Mouse (Mus musculus) heart, adult 2 months (tissue): Measurements from ENCODE around the gene Zmynd8. TPM values are rescaled to one million over a fixed set of nuclear protein-coding genes. Genes with fewer than 3 reads are reported as not detected.

Source experiments
- DNase-seq, 2 experiments: peaks; one replicate each; pipeline ENCODE4 v3.0.0; 2021
- H3K27ac ChIP-seq: fragments of 200-600 bp; 2 replicates; pipeline ENCODE4 v1.8.1; 2022
- H3K27me3 ChIP-seq: fragments of 200-500 bp; 2 replicates; pipeline ENCODE4 v1.6.1; 2012; ENCODE audit warnings: mild to moderate bottlenecking, low read length, inconsistent platforms, mixed read lengths; ENCODE audit not compliant: control insufficient read depth, insufficient read depth
- H3K36me3 ChIP-seq: fragments of 200-500 bp; 2 replicates; pipeline ENCODE4 v1.6.1; 2012; ENCODE audit warnings: low read length, inconsistent platforms; ENCODE audit not compliant: control insufficient read depth, insufficient read depth
- H3K4me1 ChIP-seq: fragments of 200-500 bp; 2 replicates; pipeline ENCODE4 v1.6.1; 2011; ENCODE audit warnings: low read length; ENCODE audit not compliant: control insufficient read depth, insufficient read depth
- H3K4me3 ChIP-seq: fragments of 200-600 bp; 2 replicates; pipeline ENCODE4 v1.8.1; 2022
- H3K79me2 ChIP-seq: fragments of 200-500 bp; replicated peaks from 2 replicates; pipeline ENCODE4 v1.6.1; 2012; ENCODE audit warnings: mild to moderate bottlenecking, inconsistent platforms, low read length, moderate library complexity, mixed read lengths; ENCODE audit not compliant: control insufficient read depth, insufficient read depth
- H3K9ac ChIP-seq: fragments of 200-500 bp; 2 replicates; pipeline ENCODE4 v1.6.1; 2012; ENCODE audit warnings: low read depth, mild to moderate bottlenecking, control low read depth, inconsistent platforms, low read length, mixed read lengths
- CTCF ChIP-seq: fragments of 200-600 bp; IDR thresholded peaks from 2 replicates; pipeline ENCODE4 v1.8.1; 2022; ENCODE audit warnings: antibody characterized with exemption, mild to moderate bottlenecking, moderate library complexity
- EP300 ChIP-seq: fragments of 200-500 bp; IDR thresholded peaks from 2 replicates; pipeline ENCODE4 v1.6.1; 2011; ENCODE audit warnings: low read depth, low read length, control low read depth; ENCODE audit not compliant: insufficient read depth
- POLR2A ChIP-seq: fragments of 200-500 bp; IDR thresholded peaks from 2 replicates; pipeline ENCODE4 v1.6.1; 2011; ENCODE audit warnings: mild to moderate bottlenecking, low read depth, low read length, control low read depth; ENCODE audit not compliant: insufficient read depth
- WGBS: fragments of 180-500 bp; shearing (Covaris S2); methylation state at CpG from one replicate; pipeline ENCODE4 v1.1.7; 2018; 5-methylcytosine and 5-hydroxymethylcytosine counted together
- intact Hi-C: fragments of 180-260 bp; cut with DNase I; formaldehyde crosslinking; loops from one replicate; pipeline ENCODE4 v1.15.1; 2025
- polyA plus RNA-seq: library from polyadenylated mRNA; depleted of rRNA; stranded (reverse); fragments of >200 nt; gene quantifications from 2 replicates; pipeline ENCODE4 v1.2.3, GENCODE M21; 2012
- total RNA-seq, 2 experiments: library from RNA; stranded (reverse); gene quantifications; 2 replicates each; pipeline ENCODE4 v1.2.3; 2021

Gene Zmynd8
- total and polyA plus RNA-seq, 3 experiments: 20.4 to 47.2 (median 44.4) TPM

DNA sequence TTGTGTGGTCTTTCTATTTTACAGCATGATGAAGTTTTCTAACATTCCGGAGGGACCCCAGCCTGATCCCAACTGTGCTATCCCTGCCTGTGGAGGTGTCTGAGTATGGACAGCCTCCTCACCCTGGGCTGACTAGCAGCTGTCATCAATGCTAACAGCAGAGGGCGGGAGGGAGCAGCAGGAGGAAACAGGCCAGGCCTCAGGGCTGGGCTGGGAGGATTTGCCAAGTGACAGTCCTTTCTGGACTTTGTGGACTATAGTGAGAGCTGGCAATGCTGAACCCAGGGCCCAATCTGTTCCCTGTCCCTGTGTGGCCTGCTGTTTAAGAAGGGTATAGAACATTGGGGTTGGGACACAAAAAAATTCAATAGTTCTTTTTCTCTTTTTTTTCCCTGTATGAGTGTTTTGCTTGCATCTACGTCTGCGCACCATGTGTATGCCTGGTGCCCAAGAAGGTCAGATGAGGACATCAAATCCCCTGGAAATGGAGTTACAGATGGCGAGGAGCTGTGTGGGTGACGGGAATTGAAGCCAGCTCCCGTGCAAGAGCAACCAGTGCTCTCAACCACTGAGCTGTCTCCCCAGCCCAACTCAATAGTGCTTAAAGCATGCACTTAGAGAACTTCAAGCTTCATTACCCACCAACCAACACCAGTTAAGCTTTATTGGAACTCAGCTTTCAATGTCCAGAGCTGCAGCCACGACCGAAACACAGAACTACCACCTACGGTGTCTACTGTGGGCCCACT, 72.7 kb downstream of the Zmynd8 start:
- no peaks in the 10 kb centered on the region for H3K79me2 ChIP-seq
- DNase-seq: peak; percentile 87 to 89
- H3K27me3 ChIP-seq: no peaks in the 10 kb centered on the region
- no peak overlapping the region for H3K4me3 ChIP-seq
- TF ChIP-seq CTCF (peak; percentile 96), EP300 (peak; percentile 94), POLR2A (no peak)
- WGBS: 40% methylated on average over 10 of the region's 10 CpGs
- H3K9ac ChIP-seq: no peak overlapping the region; the same call in 1 of the 2 replicates
- peaks cover 3% of the 10 kb centered on the region; the same call in 1 of the 2 replicates for H3K36me3 ChIP-seq
- peak overlapping the region; percentile 72 for H3K27ac ChIP-seq
- intact Hi-C loops: loop anchor here (1.0 kb wide), 2 partner anchors 74 to 88 kb away; no protein-coding TSS in a partner anchor
- peaks cover 8% of the 10 kb centered on the region for H3K4me1 ChIP-seq

DNA sequence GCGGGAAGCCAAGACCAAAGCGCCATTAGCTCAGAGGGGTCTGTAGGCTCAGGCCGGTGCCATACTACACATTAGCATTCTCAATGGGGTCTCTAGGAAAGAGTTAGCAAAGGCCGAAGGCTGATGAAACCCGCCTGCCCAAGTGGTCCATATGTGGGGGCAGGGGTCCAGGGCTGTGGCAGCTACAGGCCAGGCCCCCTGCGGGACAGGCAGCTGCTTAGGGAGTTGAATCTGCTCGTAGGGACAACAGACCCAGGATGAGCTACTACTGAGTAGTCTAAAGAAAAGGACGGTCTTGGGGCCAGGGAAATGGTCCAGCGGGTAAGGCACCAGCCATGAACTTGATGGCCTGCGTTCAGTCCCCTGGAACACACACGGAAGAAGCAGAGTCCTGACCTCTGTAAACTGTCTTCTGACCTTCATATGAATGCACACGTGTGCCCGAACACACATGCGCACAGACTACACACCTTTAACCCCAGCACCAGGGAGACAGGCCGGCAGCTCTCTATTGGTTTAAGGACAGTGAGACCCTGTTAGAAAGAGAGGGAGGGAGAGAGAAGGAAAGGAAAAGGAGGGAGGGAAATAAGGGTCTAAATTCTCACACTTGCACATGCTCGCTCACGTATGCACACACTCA, 73.4 kb downstream of the Zmynd8 start:
- H3K4me1 ChIP-seq: peaks cover 8% of the 10 kb centered on the region
- peaks cover 3% of the 10 kb centered on the region; the same call in 1 of the 2 replicates for H3K36me3 ChIP-seq
- intact Hi-C loops: no loop called here
- H3K9ac ChIP-seq: no peak overlapping the region
- no peak for DNase-seq
- 93% methylated on average over 17 of the region's 17 CpGs for WGBS
- H3K27ac ChIP-seq: no peak overlapping the region; the same call in 1 of the 2 replicates
- H3K79me2 ChIP-seq: no peaks in the 10 kb centered on the region
- TF ChIP-seq POLR2A (no peak), CTCF (no peak), EP300 (no peak)
- H3K27me3 ChIP-seq: no peaks in the 10 kb centered on the region
- no peak overlapping the region for H3K4me3 ChIP-seq

DNA sequence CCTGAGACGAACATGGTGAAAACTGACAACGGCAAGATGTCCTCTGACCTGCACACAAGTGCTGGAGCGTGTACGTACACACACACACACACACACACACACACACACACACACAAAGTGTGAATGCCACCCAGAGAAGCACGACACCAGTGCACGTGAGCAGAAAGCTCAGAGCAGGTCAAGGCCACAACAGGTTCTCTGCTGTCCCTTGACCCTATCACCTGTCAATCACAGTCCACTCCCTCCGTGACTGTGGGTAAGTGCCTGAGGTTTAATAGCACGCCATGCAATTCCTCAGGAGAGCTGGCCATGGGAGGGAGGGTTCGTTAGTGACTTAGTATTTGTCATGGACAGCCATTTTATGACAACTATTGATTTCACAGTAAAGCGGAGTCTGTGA, 74.0 kb downstream of the Zmynd8 start:
- Histone ChIP-seq H3K9ac (no peak overlapping the region), H3K4me1 (peaks cover 8% of the 10 kb centered on the region), H3K79me2 (no peaks in the 10 kb centered on the region), H3K4me3 (no peak overlapping the region), H3K27me3 (no peaks in the 10 kb centered on the region), H3K36me3 (peaks cover 3% of the 10 kb centered on the region; the same call in 1 of the 2 replicates), H3K27ac (no peak overlapping the region)
- DNase-seq: no peak
- intact Hi-C loops: no loop called here
- 83% methylated on average over 10 of the region's 10 CpGs for WGBS
- TF ChIP-seq EP300: no peak
- no peak for TF ChIP-seq CTCF
- TF ChIP-seq POLR2A: no peak

GRCm38 (mm10) chr2:165822478-165822877, 76.3 kb downstream of the Zmynd8 start:
- intact Hi-C loops: no loop called here
- Histone ChIP-seq H3K79me2 (no peaks in the 10 kb centered on the region; the same call in 1 of the 2 replicates), H3K4me3 (no peak overlapping the region), H3K27ac (no peak overlapping the region), H3K9ac (no peak overlapping the region), H3K36me3 (peaks cover 3% of the 10 kb centered on the region; the same call in 1 of the 2 replicates), H3K4me1 (peaks cover 10% of the 10 kb centered on the region), H3K27me3 (no peaks in the 10 kb centered on the region)
- DNase-seq: no peak
- 95% methylated on average over 15 of the region's 15 CpGs for WGBS
- TF ChIP-seq EP300 (no peak), CTCF (no peak), POLR2A (no peak)

- TF ChIP-seq POLR2A (no peak), EP300 (no peak), CTCF (no peak)
- Histone ChIP-seq H3K27me3 (no peaks in the 10 kb centered on the region), H3K36me3 (peaks cover 3% of the 10 kb centered on the region; the same call in 1 of the 2 replicates), H3K79me2 (no peaks in the 10 kb centered on the region; the same call in 1 of the 2 replicates), H3K27ac (no peak overlapping the region), H3K4me3 (no peak overlapping the region), H3K4me1 (peaks cover 12% of the 10 kb centered on the region), H3K9ac (no peak overlapping the region)
- no peak for DNase-seq
- WGBS: 78% methylated on average over 12 of the region's 12 CpGs
- intact Hi-C loops: no loop called here
These were observed 77.1 kb downstream of the Zmynd8 start for GRCm38 (mm10) chr2:165821671-165822070.
